Mouse (Mus musculus): ENCODE measurements around the gene Tunar.

The Tunar gene

GRCm38 (mm10) chr12:105333570-105333969 is at the start of gene Tunar:
Gene Tunar (plus strand): TSS chr12:105333870.
- DNase-seq (ENCODE audit: low spot score in 2 of 2): no peak

- peak in 1 of 2 experiments; percentile 13 for DNase-seq (ENCODE audit: low spot score in 2 of 2)
Measured at GRCm38 (mm10) chr12:105312571-105313035, 21.1 kb upstream of the Tunar start.

- DNase-seq (ENCODE audit: low spot score in 2 of 2): no peak
Measured at GRCm38 (mm10) chr12:105314328-105314727, 19.3 kb upstream of the Tunar start.

- no peak for DNase-seq (ENCODE audit: low spot score in 2 of 2)
Measured at GRCm38 (mm10) chr12:105322160-105322559, 11.5 kb upstream of the Tunar start.

GRCm38 (mm10) chr12:105327051-105327450 is 6.6 kb upstream of the Tunar start:
- no peak for DNase-seq (ENCODE audit: low spot score in 2 of 2)

GRCm38 (mm10) chr12:105328396-105328795 is 5.3 kb upstream of the Tunar start:
- peak; percentile 49 to 79 for DNase-seq (ENCODE audit: low spot score in 2 of 2)

GRCm38 (mm10) chr12:105336094-105336420 is 2.4 kb downstream of the Tunar start:
- DNase-seq (ENCODE audit: low spot score in 2 of 2): no peak

GRCm38 (mm10) chr12:105336421-105337289 is 3.0 kb downstream of the Tunar start:
- peak; percentile 71 to 75 for DNase-seq (ENCODE audit: low spot score in 2 of 2)

- DNase-seq (ENCODE audit: low spot score in 2 of 2): no peak
Measured at GRCm38 (mm10) chr12:105337290-105338005, 3.8 kb downstream of the Tunar start.

- no peak for DNase-seq (ENCODE audit: low spot score in 2 of 2)
Measured at GRCm38 (mm10) chr12:105338256-105338977, 4.7 kb downstream of the Tunar start.

- DNase-seq (ENCODE audit: low spot score in 2 of 2): no peak
Measured at GRCm38 (mm10) chr12:105341523-105341922, 7.9 kb downstream of the Tunar start.

- no peak for DNase-seq (ENCODE audit: low spot score in 2 of 2)
Measured at GRCm38 (mm10) chr12:105344460-105344859, 10.8 kb downstream of the Tunar start.

GRCm38 (mm10) chr12:105346861-105347260 is 13.2 kb downstream of the Tunar start:
- no peak for DNase-seq (ENCODE audit: low spot score in 2 of 2)

- no peak for DNase-seq (ENCODE audit: low spot score in 2 of 2)
Measured at GRCm38 (mm10) chr12:105347261-105347660, 13.6 kb downstream of the Tunar start.

GRCm38 (mm10) chr12:105354266-105354665 is 20.6 kb downstream of the Tunar start:
- peak; percentile 66 to 74 for DNase-seq (ENCODE audit: low spot score in 2 of 2)

- no peak for DNase-seq (ENCODE audit: low spot score in 2 of 2)
Measured at GRCm38 (mm10) chr12:105354772-105355171, 21.1 kb downstream of the Tunar start.

- no peak for DNase-seq (ENCODE audit: low spot score in 2 of 2)
Measured at GRCm38 (mm10) chr12:105356781-105357180, 23.1 kb downstream of the Tunar start.

- DNase-seq (ENCODE audit: low spot score in 2 of 2): no peak
Measured at GRCm38 (mm10) chr12:105363648-105364047, 30.0 kb downstream of the Tunar start.

- no peak for DNase-seq (ENCODE audit: low spot score in 2 of 2)
Measured at GRCm38 (mm10) chr12:105374564-105374963, 40.9 kb downstream of the Tunar start.

- DNase-seq (ENCODE audit: low spot score in 2 of 2): no peak
Measured at GRCm38 (mm10) chr12:105376976-105377375, 43.3 kb downstream of the Tunar start.

GRCm38 (mm10) chr12:105382733-105383132 is 49.1 kb downstream of the Tunar start:
- no peak for DNase-seq (ENCODE audit: low spot score in 2 of 2)

GRCm38 (mm10) chr12:105394671-105395070 is 61.0 kb downstream of the Tunar start:
- no peak for DNase-seq (ENCODE audit: low spot score in 2 of 2)

Data from frontal cortex, postnatal 10 days (tissue).